Mouse (Mus musculus): ENCODE data around the gene Lsg1. TPM values are rescaled to one million over a fixed set of nuclear protein-coding genes. Genes with fewer than 3 reads are reported as not detected.

Lsg1 gene
- total RNA-seq, 1 experiment from 2014 or later, result 39.6 TPM

DNA sequence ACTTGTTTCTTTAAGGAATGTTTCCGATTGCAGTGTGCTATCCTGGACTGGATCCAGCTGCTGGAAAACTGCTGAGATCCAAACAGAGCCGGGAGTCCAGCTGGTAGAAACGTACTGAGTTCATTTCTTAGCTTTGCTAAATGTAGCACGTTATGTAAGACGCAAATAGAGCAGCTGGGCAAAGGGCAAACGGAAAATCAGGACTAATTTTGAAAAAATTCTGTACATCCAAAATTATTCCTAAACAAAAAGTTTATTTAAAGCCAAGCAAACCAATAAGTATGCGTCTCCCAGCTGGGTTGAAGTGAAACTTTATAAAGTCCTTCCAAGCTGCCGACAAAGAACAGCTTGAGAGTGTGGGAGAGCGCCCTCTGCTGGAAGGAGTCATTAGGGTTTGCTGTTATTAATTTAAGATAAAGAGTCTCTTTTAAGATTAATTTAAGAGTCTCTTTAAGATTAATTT lies 67.0 kb downstream of the Lsg1 start:
- peak; percentile 79 for DNase-seq

DNA sequence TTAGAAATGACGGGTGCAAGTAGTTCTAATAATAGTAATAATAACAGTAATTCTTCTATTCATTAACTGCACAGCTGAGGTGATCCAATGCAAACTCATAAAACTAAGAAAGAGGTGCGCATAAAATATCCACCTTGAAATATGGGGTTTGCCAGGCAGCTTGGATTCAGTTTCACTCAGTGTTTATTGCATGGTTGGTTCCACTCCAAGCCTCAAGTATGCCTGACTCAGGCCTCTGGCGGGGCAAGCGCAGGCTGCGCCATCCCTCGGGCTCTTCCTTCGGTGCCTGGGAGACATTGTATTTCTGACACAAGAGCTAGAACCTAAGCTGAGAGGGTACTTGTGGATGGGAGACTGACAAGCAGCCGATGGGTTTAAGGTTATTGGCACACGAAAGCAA lies 68.8 kb downstream of the Lsg1 start:
- DNase-seq, result peak; percentile 40

- no peak for DNase-seq
Measured at GRCm38 (mm10) chr16:30517666-30518283, 69.6 kb downstream of the Lsg1 start.

DNA sequence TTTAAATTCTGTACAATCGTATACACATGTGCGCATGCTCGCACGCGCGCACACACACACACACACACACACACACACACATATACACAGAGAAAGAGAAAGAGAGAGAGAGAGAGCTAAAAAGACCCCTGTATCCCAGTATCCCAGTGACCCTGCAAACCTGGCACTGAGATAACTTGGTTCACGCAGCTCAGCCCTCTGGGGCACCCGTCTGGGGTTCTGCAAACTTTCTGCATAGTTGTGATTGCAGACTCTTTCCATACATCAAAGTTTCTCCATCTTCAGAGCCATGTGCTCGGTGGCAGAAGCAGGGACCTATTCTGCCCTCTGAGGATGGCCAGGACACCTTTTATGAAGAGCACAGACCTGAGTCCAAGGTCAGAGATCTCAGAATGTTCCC lies 70.4 kb downstream of the Lsg1 start:
- no peak for DNase-seq

DNA sequence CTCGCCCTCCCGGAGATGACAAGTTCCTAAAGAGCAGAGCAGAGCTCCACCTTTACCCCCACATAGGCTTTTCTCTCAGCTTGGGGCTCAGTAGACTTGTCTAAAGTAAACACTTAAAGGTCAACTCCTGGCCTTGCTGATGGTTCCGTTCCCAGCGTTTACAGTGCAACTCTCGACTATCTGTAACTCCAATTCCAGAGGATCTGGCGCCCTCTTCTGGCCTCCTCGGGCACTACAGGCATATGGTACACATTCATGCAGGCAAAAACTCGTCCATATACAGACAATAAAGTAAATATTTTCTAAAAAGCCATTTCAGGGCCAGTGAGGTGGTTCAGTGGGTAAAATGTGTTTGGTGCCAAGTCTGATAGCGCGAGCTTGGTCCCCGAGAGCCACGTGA lies 72.0 kb downstream of the Lsg1 start:
- DNase-seq, result no peak

- peak; percentile 79 for DNase-seq
Measured at GRCm38 (mm10) chr16:30513050-30514024, 74.1 kb downstream of the Lsg1 start.

GRCm38 (mm10) chr16:30512375-30513049 lies 74.9 kb downstream of the Lsg1 start:
- DNase-seq, result peak; percentile 67

GRCm38 (mm10) chr16:30511563-30512340 lies 75.6 kb downstream of the Lsg1 start:
- DNase-seq, result no peak

DNA sequence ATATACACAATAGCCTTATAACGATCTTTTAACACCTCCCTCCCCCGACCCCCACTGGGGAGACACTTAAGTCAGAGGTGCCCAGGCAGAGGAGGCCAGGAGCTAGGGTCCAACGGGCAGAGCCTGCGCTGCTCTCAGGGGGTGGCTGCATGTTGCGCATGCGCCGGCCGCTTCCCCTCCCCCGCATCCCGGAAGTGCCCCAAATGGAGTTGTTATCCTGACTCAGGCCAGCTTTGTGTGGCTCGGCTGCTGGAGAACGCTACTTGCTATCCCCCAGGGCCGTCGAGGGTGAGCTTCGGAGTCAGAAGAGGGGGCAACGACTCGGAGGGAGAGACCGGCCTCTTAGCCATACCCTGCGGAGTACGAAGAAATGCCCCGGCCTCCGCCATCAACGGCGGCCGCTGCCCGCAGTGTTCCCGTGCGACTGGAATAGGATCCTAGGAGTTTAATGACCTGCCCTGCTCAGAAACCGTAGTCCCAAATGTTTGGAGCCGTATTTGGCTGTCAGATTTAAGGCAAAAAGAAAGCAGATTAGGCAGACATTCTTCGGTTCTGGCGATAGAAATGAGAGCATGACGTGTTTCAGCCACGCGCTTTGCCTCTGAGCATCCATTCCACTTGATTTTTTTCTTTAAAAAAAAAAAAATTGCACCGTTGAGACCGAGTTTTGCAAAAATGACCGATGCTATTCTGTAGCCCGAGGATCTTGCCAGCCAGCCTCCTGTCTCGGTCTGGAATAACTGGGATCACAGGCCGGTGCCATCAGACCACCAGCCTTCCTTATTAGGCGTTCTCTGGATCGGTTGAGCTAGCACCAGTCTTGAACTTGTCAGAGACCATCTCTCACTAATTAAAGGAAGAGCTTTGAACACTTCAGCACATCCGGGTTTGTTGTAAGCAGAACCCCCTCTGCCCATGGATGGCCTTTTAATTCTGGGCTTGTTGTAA lies 76.6 kb downstream of the Lsg1 start:
- peak; percentile 87 for DNase-seq

Other genes with a start within 250 kb of the Lsg1 start
- 57.2 and 75.3 TPM in 2 replicates for gene Atp13a3, start 181.6 kb downstream of the Lsg1 start, total RNA-seq (2021)
- gene Tmem44, start 36.8 kb downstream of the Lsg1 start, total RNA-seq (2021), result 3.2 and 4.5 TPM in 2 replicates
- 20.4 and 30.0 TPM in 2 replicates for gene Fam43a, start 12.1 kb upstream of the Lsg1 start, total RNA-seq (2021)

Measured in adrenal gland, postnatal 25 days (tissue).